Mouse (Mus musculus): ENCODE measurements around the gene Hgfac. TPM values are rescaled to one million over a fixed set of nuclear protein-coding genes. Genes with fewer than 3 reads are reported as not detected.

Hgfac gene
- polyA plus RNA-seq (2015; fragmentation: Nextera tagmentation; extraction: Ambion mirVana): 0.46 and 1.4 TPM in 2 replicates

GRCm38 (mm10) chr5:35041268-35041829 is at the start of gene Hgfac:
TSS of gene Hgfac (plus strand) at chr5:35041509.
- no peaks in the 10 kb centered on the region for H3K27me3 ChIP-seq (replicated peaks)
- no peak within 1 kb of the TSS for H3K4me3 ChIP-seq (replicated peaks)
- ATAC-seq (ENCODE audit: low FRiP score): no peak
- no peak within 1 kb of the TSS for H3K27ac ChIP-seq (replicated peaks)
- 71% methylated on average over 6 of the region's 6 CpGs for WGBS
- no peak within 1 kb of the TSS for H3K4me2 ChIP-seq
- no peaks in the 10 kb centered on the region for H3K36me3 ChIP-seq
- no peak within 1 kb of the TSS for H3K9ac ChIP-seq (replicated peaks)
- no peaks in the 10 kb centered on the region for H3K4me1 ChIP-seq
- H3K9me3 ChIP-seq (replicated peaks): no peaks in the 10 kb centered on the region

GRCm38 (mm10) chr5:34998754-34999153 is 42.6 kb upstream of the Hgfac start:
- Histone ChIP-seq H3K4me2 (no peak overlapping the region), H3K4me3 (replicated peaks) (no peak overlapping the region), H3K27me3 (replicated peaks) (no peaks in the 10 kb centered on the region), H3K4me1 (peaks cover 18% of the 10 kb centered on the region), H3K9me3 (replicated peaks) (no peaks in the 10 kb centered on the region), H3K27ac (replicated peaks) (no peak overlapping the region), H3K36me3 (no peaks in the 10 kb centered on the region), H3K9ac (replicated peaks) (no peak overlapping the region)
- ATAC-seq (ENCODE audit: low FRiP score): no peak
- 37% methylated on average over 3 of the region's 3 CpGs for WGBS

- H3K4me1 ChIP-seq: peaks cover 22% of the 10 kb centered on the region
- no peaks in the 10 kb centered on the region for H3K27me3 ChIP-seq (replicated peaks)
- no peak for ATAC-seq (ENCODE audit: low FRiP score)
- no peak overlapping the region for H3K4me2 ChIP-seq
- H3K9ac ChIP-seq (replicated peaks): no peak overlapping the region
- no peaks in the 10 kb centered on the region for H3K36me3 ChIP-seq
- H3K4me3 ChIP-seq (replicated peaks): no peak overlapping the region
- 0 out of 2 replicates have a peak overlapping the region, but pooled peaks have one; percentile 2 for H3K27ac ChIP-seq (replicated peaks)
- 67% methylated on average over 6 of the region's 6 CpGs for WGBS
- H3K9me3 ChIP-seq (replicated peaks): no peaks in the 10 kb centered on the region
These were observed 42.0 kb upstream of the Hgfac start for GRCm38 (mm10) chr5:34999281-34999680.

GRCm38 (mm10) chr5:35000323-35000722 is 41.0 kb upstream of the Hgfac start:
- ATAC-seq (ENCODE audit: low FRiP score): no peak
- Histone ChIP-seq H3K4me2 (no peak overlapping the region), H3K4me3 (replicated peaks) (no peak overlapping the region), H3K36me3 (no peaks in the 10 kb centered on the region), H3K9me3 (replicated peaks) (no peaks in the 10 kb centered on the region), H3K27me3 (replicated peaks) (no peaks in the 10 kb centered on the region), H3K9ac (replicated peaks) (no peak overlapping the region), H3K27ac (replicated peaks) (no peak overlapping the region), H3K4me1 (peaks cover 28% of the 10 kb centered on the region)

GRCm38 (mm10) chr5:35001144-35001543 is 40.2 kb upstream of the Hgfac start:
- Histone ChIP-seq H3K27me3 (replicated peaks) (no peaks in the 10 kb centered on the region), H3K27ac (replicated peaks) (no peak overlapping the region), H3K36me3 (no peaks in the 10 kb centered on the region), H3K4me2 (no peak overlapping the region), H3K9me3 (replicated peaks) (no peaks in the 10 kb centered on the region), H3K4me1 (peaks cover 28% of the 10 kb centered on the region), H3K4me3 (replicated peaks) (no peak overlapping the region), H3K9ac (replicated peaks) (no peak overlapping the region)
- ATAC-seq (ENCODE audit: low FRiP score): no peak
- WGBS: 69% methylated on average over 3 of the region's 3 CpGs

- no peak overlapping the region for H3K9ac ChIP-seq (replicated peaks)
- WGBS: 56% methylated on average over 7 of the region's 7 CpGs
- no peak overlapping the region for H3K4me2 ChIP-seq
- H3K4me3 ChIP-seq (replicated peaks): no peak overlapping the region
- no peaks in the 10 kb centered on the region for H3K27me3 ChIP-seq (replicated peaks)
- H3K9me3 ChIP-seq (replicated peaks): no peaks in the 10 kb centered on the region
- no peak overlapping the region; the same call in 1 of the 2 replicates for H3K27ac ChIP-seq (replicated peaks)
- ATAC-seq (ENCODE audit: low FRiP score): no peak
- peaks cover 22% of the 10 kb centered on the region for H3K4me1 ChIP-seq
- H3K36me3 ChIP-seq: no peaks in the 10 kb centered on the region
These were observed 37.6 kb upstream of the Hgfac start for GRCm38 (mm10) chr5:35003611-35004162.

- H3K4me3 ChIP-seq (replicated peaks): no peak overlapping the region
- H3K27me3 ChIP-seq (replicated peaks): no peaks in the 10 kb centered on the region
- H3K9me3 ChIP-seq (replicated peaks): no peaks in the 10 kb centered on the region
- 83% methylated on average over 2 of the region's 2 CpGs for WGBS
- H3K9ac ChIP-seq (replicated peaks): no peak overlapping the region
- H3K27ac ChIP-seq (replicated peaks): no peak overlapping the region
- peaks cover 22% of the 10 kb centered on the region for H3K4me1 ChIP-seq
- H3K4me2 ChIP-seq: no peak overlapping the region
- no peak for ATAC-seq (ENCODE audit: low FRiP score)
- no peaks in the 10 kb centered on the region for H3K36me3 ChIP-seq
These were observed 36.5 kb upstream of the Hgfac start for GRCm38 (mm10) chr5:35004769-35005168.

GRCm38 (mm10) chr5:35005659-35006058 is 35.6 kb upstream of the Hgfac start:
- no peaks in the 10 kb centered on the region for H3K36me3 ChIP-seq
- no peak overlapping the region for H3K4me3 ChIP-seq (replicated peaks)
- H3K9ac ChIP-seq (replicated peaks): no peak overlapping the region
- no peak for ATAC-seq (ENCODE audit: low FRiP score)
- no peaks in the 10 kb centered on the region for H3K9me3 ChIP-seq (replicated peaks)
- no peak overlapping the region for H3K27ac ChIP-seq (replicated peaks)
- H3K4me1 ChIP-seq: peaks cover 22% of the 10 kb centered on the region
- H3K27me3 ChIP-seq (replicated peaks): no peaks in the 10 kb centered on the region
- 90% methylated on average over 3 of the region's 3 CpGs for WGBS
- no peak overlapping the region for H3K4me2 ChIP-seq

GRCm38 (mm10) chr5:35006599-35006998 is 34.7 kb upstream of the Hgfac start:
- ATAC-seq (ENCODE audit: low FRiP score): no peak
- no peak overlapping the region for H3K9ac ChIP-seq (replicated peaks)

GRCm38 (mm10) chr5:35009163-35009562 is 32.1 kb upstream of the Hgfac start:
- ATAC-seq (ENCODE audit: low FRiP score): no peak
- Histone ChIP-seq H3K27me3 (replicated peaks) (no peaks in the 10 kb centered on the region), H3K9ac (replicated peaks) (no peak overlapping the region), H3K4me3 (replicated peaks) (no peak overlapping the region), H3K4me2 (no peak overlapping the region), H3K4me1 (peaks cover 15% of the 10 kb centered on the region), H3K36me3 (no peaks in the 10 kb centered on the region), H3K27ac (replicated peaks) (no peak overlapping the region), H3K9me3 (replicated peaks) (no peaks in the 10 kb centered on the region)
- whole genome bisulfite sequencing: 92% methylated on average over 4 of the region's 4 CpGs

More at GRCm38 (mm10) chr5:35006599-35006998, 34.7 kb upstream of the Hgfac start:
- H3K27me3 ChIP-seq (replicated peaks): no peaks in the 10 kb centered on the region
- H3K4me1 ChIP-seq: peaks cover 18% of the 10 kb centered on the region
- 46% methylated on average over 2 of the region's 2 CpGs for WGBS
- no peaks in the 10 kb centered on the region for H3K36me3 ChIP-seq
- H3K4me3 ChIP-seq (replicated peaks): no peak overlapping the region
- H3K9me3 ChIP-seq (replicated peaks): no peaks in the 10 kb centered on the region
- no peak overlapping the region for H3K27ac ChIP-seq (replicated peaks)
- H3K4me2 ChIP-seq: no peak overlapping the region

GRCm38 (mm10) chr5:35010656-35011055 is 30.7 kb upstream of the Hgfac start:
- peaks cover 11% of the 10 kb centered on the region for H3K4me1 ChIP-seq
- H3K27ac ChIP-seq (replicated peaks): no peak overlapping the region
- H3K4me2 ChIP-seq: no peak overlapping the region
- no peaks in the 10 kb centered on the region for H3K9me3 ChIP-seq (replicated peaks)
- no peak for ATAC-seq (ENCODE audit: low FRiP score)
- 80% methylated on average over 5 of the region's 5 CpGs for WGBS
- H3K27me3 ChIP-seq (replicated peaks): no peaks in the 10 kb centered on the region
- no peak overlapping the region for H3K4me3 ChIP-seq (replicated peaks)
- no peaks in the 10 kb centered on the region for H3K36me3 ChIP-seq
- no peak overlapping the region for H3K9ac ChIP-seq (replicated peaks)

GRCm38 (mm10) chr5:35011156-35011923 is 30.0 kb upstream of the Hgfac start:
- ATAC-seq (ENCODE audit: low FRiP score): no peak
- H3K4me3 ChIP-seq (replicated peaks): no peak overlapping the region
- H3K9ac ChIP-seq (replicated peaks): no peak overlapping the region
- no peaks in the 10 kb centered on the region for H3K36me3 ChIP-seq
- H3K27me3 ChIP-seq (replicated peaks): no peaks in the 10 kb centered on the region
- no peaks in the 10 kb centered on the region for H3K9me3 ChIP-seq (replicated peaks)
- no peak overlapping the region for H3K4me2 ChIP-seq
- peaks cover 11% of the 10 kb centered on the region for H3K4me1 ChIP-seq
- H3K27ac ChIP-seq (replicated peaks): no peak overlapping the region
- WGBS: 91% methylated on average over 6 of the region's 6 CpGs
